Mouse (Mus musculus): ENCODE measurements at regions not wholly inside any gene's neighbourhood (a gene's known extent, or its start where the extent isn't known, plus 50 kb on each side); places are given as distances from the start of the nearest gene placed in this dataset.

GRCm38 (mm10) chr13:85411327-85411726 is 122.4 kb upstream of the Rasa1 start:
- TF ChIP-seq CHD2 (IDR thresholded peaks at IDR 0.05; ENCODE audit: low read depth, low read length) (no peak), MAFK (IDR thresholded peaks at IDR 0.05; ENCODE audit: insufficient read depth, low read depth, low read length) (no peak), HCFC1 (IDR thresholded peaks at IDR 0.05; ENCODE audit: borderline replicate concordance, insufficient read depth, low read length) (no peak), ZNF384 (IDR thresholded peaks at IDR 0.05; ENCODE audit: low read depth, low read length) (no peak), ZC3H11A (IDR thresholded peaks at IDR 0.05; ENCODE audit: borderline replicate concordance, low read depth, low read length) (no peak)
- Histone ChIP-seq H3K27ac (ENCODE audit: insufficient read depth, low read depth, low read length, poor library complexity, severe bottlenecking) (no peak overlapping the region), H3K9me3 (ENCODE audit: control insufficient read depth, insufficient read depth, low read depth, low read length) (peaks cover 7% of the 10 kb centered on the region; the same call in 1 of the 2 replicates), H3K9ac (ENCODE audit: insufficient read depth, low read depth, low read length, poor library complexity, severe bottlenecking) (no peak overlapping the region), H3K4me3 (ENCODE audit: insufficient read depth in 1 of 2, low read depth in 1 of 2, low read length in 2 of 2, poor library complexity in 1 of 2, severe bottlenecking in 1 of 2) (no peak overlapping the region), H3K4me1 (ENCODE audit: control insufficient read depth in 2 of 2, insufficient read depth in 2 of 2, low read length in 2 of 2, poor library complexity in 1 of 2) (no peaks in the 10 kb centered on the region), H3K36me3 (ENCODE audit: control insufficient read depth, insufficient read depth, low read length, poor library complexity, severe bottlenecking) (no peaks in the 10 kb centered on the region)
- in situ Hi-C loops (cut with MboI; ENCODE audit: low sequenced_read_pairs in 2 of 2, unreplicated experiment in 2 of 2) = no loop called here
- DNase-seq (ENCODE audit: low read depth, low spot score) = no peak

- Histone ChIP-seq H3K9ac (ENCODE audit: insufficient read depth, low read depth, low read length, poor library complexity, severe bottlenecking) (no peak overlapping the region), H3K4me3 (ENCODE audit: insufficient read depth in 1 of 2, low read depth in 1 of 2, low read length in 2 of 2, poor library complexity in 1 of 2, severe bottlenecking in 1 of 2) (no peak overlapping the region), H3K9me3 (ENCODE audit: control insufficient read depth, insufficient read depth, low read depth, low read length) (no peaks in the 10 kb centered on the region), H3K27ac (ENCODE audit: insufficient read depth, low read depth, low read length, poor library complexity, severe bottlenecking) (no peak overlapping the region), H3K4me1 (ENCODE audit: control insufficient read depth in 2 of 2, insufficient read depth in 2 of 2, low read length in 2 of 2, poor library complexity in 1 of 2) (no peaks in the 10 kb centered on the region), H3K36me3 (ENCODE audit: control insufficient read depth, insufficient read depth, low read length, poor library complexity, severe bottlenecking) (no peaks in the 10 kb centered on the region)
- in situ Hi-C loops (cut with MboI; ENCODE audit: low sequenced_read_pairs in 2 of 2, unreplicated experiment in 2 of 2) = no loop called here
- TF ChIP-seq CHD2 (IDR thresholded peaks at IDR 0.05; ENCODE audit: low read depth, low read length) = no peak
- no peak for TF ChIP-seq ZC3H11A (IDR thresholded peaks at IDR 0.05; ENCODE audit: borderline replicate concordance, low read depth, low read length)
- TF ChIP-seq MAFK (IDR thresholded peaks at IDR 0.05; ENCODE audit: insufficient read depth, low read depth, low read length) = no peak
- no peak for TF ChIP-seq HCFC1 (IDR thresholded peaks at IDR 0.05; ENCODE audit: borderline replicate concordance, insufficient read depth, low read length)
- TF ChIP-seq ZNF384 (IDR thresholded peaks at IDR 0.05; ENCODE audit: low read depth, low read length) = no peak
- DNase-seq (ENCODE audit: low read depth, low spot score) = no peak
Measured at GRCm38 (mm10) chr13:85398834-85399233, 109.9 kb upstream of the Rasa1 start.

- Histone ChIP-seq H3K36me3 (ENCODE audit: control insufficient read depth, insufficient read depth, low read length, poor library complexity, severe bottlenecking) (no peaks in the 10 kb centered on the region), H3K27ac (ENCODE audit: insufficient read depth, low read depth, low read length, poor library complexity, severe bottlenecking) (no peak overlapping the region), H3K9me3 (ENCODE audit: control insufficient read depth, insufficient read depth, low read depth, low read length) (no peaks in the 10 kb centered on the region), H3K4me3 (ENCODE audit: insufficient read depth in 1 of 2, low read depth in 1 of 2, low read length in 2 of 2, poor library complexity in 1 of 2, severe bottlenecking in 1 of 2) (no peak overlapping the region), H3K9ac (ENCODE audit: insufficient read depth, low read depth, low read length, poor library complexity, severe bottlenecking) (no peak overlapping the region), H3K4me1 (ENCODE audit: control insufficient read depth in 2 of 2, insufficient read depth in 2 of 2, low read length in 2 of 2, poor library complexity in 1 of 2) (no peaks in the 10 kb centered on the region)
- no peak for DNase-seq (ENCODE audit: low read depth, low spot score)
- in situ Hi-C loops (cut with MboI; ENCODE audit: low sequenced_read_pairs in 2 of 2, unreplicated experiment in 2 of 2) = no loop called here
- TF ChIP-seq MAFK (IDR thresholded peaks at IDR 0.05; ENCODE audit: insufficient read depth, low read depth, low read length) (no peak), CHD2 (IDR thresholded peaks at IDR 0.05; ENCODE audit: low read depth, low read length) (no peak), ZNF384 (IDR thresholded peaks at IDR 0.05; ENCODE audit: low read depth, low read length) (no peak), ZC3H11A (IDR thresholded peaks at IDR 0.05; ENCODE audit: borderline replicate concordance, low read depth, low read length) (no peak), HCFC1 (IDR thresholded peaks at IDR 0.05; ENCODE audit: borderline replicate concordance, insufficient read depth, low read length) (no peak)
Measured at GRCm38 (mm10) chr13:85376338-85376998, 87.5 kb upstream of the Rasa1 start.

GRCm38 (mm10) chr13:85359621-85360020 is 70.7 kb upstream of the Rasa1 start:
- H3K4me1 ChIP-seq (ENCODE audit: control insufficient read depth in 2 of 2, insufficient read depth in 2 of 2, low read length in 2 of 2, poor library complexity in 1 of 2) = no peaks in the 10 kb centered on the region
- H3K9me3 ChIP-seq (ENCODE audit: control insufficient read depth, insufficient read depth, low read depth, low read length) = no peaks in the 10 kb centered on the region
- TF ChIP-seq MAFK (IDR thresholded peaks at IDR 0.05; ENCODE audit: insufficient read depth, low read depth, low read length) = no peak
- H3K9ac ChIP-seq (ENCODE audit: insufficient read depth, low read depth, low read length, poor library complexity, severe bottlenecking) = no peak overlapping the region
- no peak for DNase-seq (ENCODE audit: low read depth, low spot score)
- no peaks in the 10 kb centered on the region for H3K36me3 ChIP-seq (ENCODE audit: control insufficient read depth, insufficient read depth, low read length, poor library complexity, severe bottlenecking)
- no peak overlapping the region for H3K27ac ChIP-seq (ENCODE audit: insufficient read depth, low read depth, low read length, poor library complexity, severe bottlenecking)
- in situ Hi-C loops (cut with MboI; ENCODE audit: low sequenced_read_pairs in 2 of 2, unreplicated experiment in 2 of 2) = no loop called here
- H3K4me3 ChIP-seq (ENCODE audit: insufficient read depth in 1 of 2, low read depth in 1 of 2, low read length in 2 of 2, poor library complexity in 1 of 2, severe bottlenecking in 1 of 2) = no peak overlapping the region

- in situ Hi-C loops (cut with MboI; ENCODE audit: low sequenced_read_pairs in 2 of 2, unreplicated experiment in 2 of 2) = no loop called here
- H3K4me3 ChIP-seq (ENCODE audit: insufficient read depth in 1 of 2, low read depth in 1 of 2, low read length in 2 of 2, poor library complexity in 1 of 2, severe bottlenecking in 1 of 2) = no peak overlapping the region
- no peak overlapping the region for H3K27ac ChIP-seq (ENCODE audit: insufficient read depth, low read depth, low read length, poor library complexity, severe bottlenecking)
- DNase-seq (ENCODE audit: low read depth, low spot score) = no peak
- H3K9ac ChIP-seq (ENCODE audit: insufficient read depth, low read depth, low read length, poor library complexity, severe bottlenecking) = no peak overlapping the region
- no peaks in the 10 kb centered on the region for H3K4me1 ChIP-seq (ENCODE audit: control insufficient read depth in 2 of 2, insufficient read depth in 2 of 2, low read length in 2 of 2, poor library complexity in 1 of 2)
- H3K9me3 ChIP-seq (ENCODE audit: control insufficient read depth, insufficient read depth, low read depth, low read length) = no peaks in the 10 kb centered on the region
- no peaks in the 10 kb centered on the region for H3K36me3 ChIP-seq (ENCODE audit: control insufficient read depth, insufficient read depth, low read length, poor library complexity, severe bottlenecking)
- TF ChIP-seq MAFK (IDR thresholded peaks at IDR 0.05; ENCODE audit: insufficient read depth, low read depth, low read length) = no peak
Measured at GRCm38 (mm10) chr13:85359143-85359542, 70.2 kb upstream of the Rasa1 start.
